Mouse (Mus musculus): ENCODE results near the gene Kcp. TPM values are rescaled to one million over a fixed set of nuclear protein-coding genes. Genes with fewer than 3 reads are reported as not detected.

Kcp gene
- total RNA-seq, 1 experiment from 2014 or later: not detected

GRCm38 (mm10) chr6:29526281-29527251, 18.8 kb upstream of the Kcp start, which contains the start of gene Irf5:
Irf5 (plus strand) TSS chr6:29526625.
- no peak for ATAC-seq (replicated peaks in 1 of 2; ENCODE audit: insufficient read depth in 1 of 2, low FRiP score in 2 of 2, low TSS enrichment in 1 of 2, low read depth in 1 of 2, poor library complexity in 2 of 2, severe bottlenecking in 2 of 2)

- ATAC-seq (replicated peaks in 1 of 2; ENCODE audit: insufficient read depth in 1 of 2, low FRiP score in 2 of 2, low TSS enrichment in 1 of 2, low read depth in 1 of 2, poor library complexity in 2 of 2, severe bottlenecking in 2 of 2): no peak
These were observed 17.5 kb upstream of the Kcp start for GRCm38 (mm10) chr6:29525256-29525655.

GRCm38 (mm10) chr6:29524034-29524489, 16.3 kb upstream of the Kcp start:
- ATAC-seq (replicated peaks in 1 of 2; ENCODE audit: insufficient read depth in 1 of 2, low FRiP score in 2 of 2, low TSS enrichment in 1 of 2, low read depth in 1 of 2, poor library complexity in 2 of 2, severe bottlenecking in 2 of 2): peak; percentile 40 to 46; a peak in 3 of 4 replicates

- ATAC-seq (replicated peaks in 1 of 2; ENCODE audit: insufficient read depth in 1 of 2, low FRiP score in 2 of 2, low TSS enrichment in 1 of 2, low read depth in 1 of 2, poor library complexity in 2 of 2, severe bottlenecking in 2 of 2): no peak
These were observed 15.7 kb upstream of the Kcp start for GRCm38 (mm10) chr6:29523301-29524033.

- no peak for ATAC-seq (replicated peaks in 1 of 2; ENCODE audit: insufficient read depth in 1 of 2, low FRiP score in 2 of 2, low TSS enrichment in 1 of 2, low read depth in 1 of 2, poor library complexity in 2 of 2, severe bottlenecking in 2 of 2)
These were observed 15.0 kb upstream of the Kcp start for GRCm38 (mm10) chr6:29522626-29523300.

- ATAC-seq (replicated peaks in 1 of 2; ENCODE audit: insufficient read depth in 1 of 2, low FRiP score in 2 of 2, low TSS enrichment in 1 of 2, low read depth in 1 of 2, poor library complexity in 2 of 2, severe bottlenecking in 2 of 2): peak; percentile 86 to 87
These were observed 9.4 kb upstream of the Kcp start for GRCm38 (mm10) chr6:29517139-29517538.

- peak; percentile 63 to 80 for ATAC-seq (replicated peaks in 1 of 2; ENCODE audit: insufficient read depth in 1 of 2, low FRiP score in 2 of 2, low TSS enrichment in 1 of 2, low read depth in 1 of 2, poor library complexity in 2 of 2, severe bottlenecking in 2 of 2)
These were observed 5.5 kb upstream of the Kcp start for GRCm38 (mm10) chr6:29513284-29513683.

- no peak for ATAC-seq (replicated peaks in 1 of 2; ENCODE audit: insufficient read depth in 1 of 2, low FRiP score in 2 of 2, low TSS enrichment in 1 of 2, low read depth in 1 of 2, poor library complexity in 2 of 2, severe bottlenecking in 2 of 2)
These were observed 1.3 kb upstream of the Kcp start for GRCm38 (mm10) chr6:29509086-29509485.

GRCm38 (mm10) chr6:29506834-29507233, 918 bp downstream of the Kcp start:
- ATAC-seq (replicated peaks in 1 of 2; ENCODE audit: insufficient read depth in 1 of 2, low FRiP score in 2 of 2, low TSS enrichment in 1 of 2, low read depth in 1 of 2, poor library complexity in 2 of 2, severe bottlenecking in 2 of 2): no peak

- no peak for ATAC-seq (replicated peaks in 1 of 2; ENCODE audit: insufficient read depth in 1 of 2, low FRiP score in 2 of 2, low TSS enrichment in 1 of 2, low read depth in 1 of 2, poor library complexity in 2 of 2, severe bottlenecking in 2 of 2)
These were observed 2.3 kb downstream of the Kcp start for GRCm38 (mm10) chr6:29505493-29505892.

- ATAC-seq (replicated peaks in 1 of 2; ENCODE audit: insufficient read depth in 1 of 2, low FRiP score in 2 of 2, low TSS enrichment in 1 of 2, low read depth in 1 of 2, poor library complexity in 2 of 2, severe bottlenecking in 2 of 2): 0 out of 4 replicates have a peak, but pooled peaks of 1 of the 2 experiments have one; percentile 32
These were observed 6.2 kb downstream of the Kcp start for GRCm38 (mm10) chr6:29501599-29501998.

- no peak for ATAC-seq (replicated peaks in 1 of 2; ENCODE audit: insufficient read depth in 1 of 2, low FRiP score in 2 of 2, low TSS enrichment in 1 of 2, low read depth in 1 of 2, poor library complexity in 2 of 2, severe bottlenecking in 2 of 2)
These were observed 6.9 kb downstream of the Kcp start for GRCm38 (mm10) chr6:29500810-29501209.

GRCm38 (mm10) chr6:29500177-29500576, 7.6 kb downstream of the Kcp start:
- ATAC-seq (replicated peaks in 1 of 2; ENCODE audit: insufficient read depth in 1 of 2, low FRiP score in 2 of 2, low TSS enrichment in 1 of 2, low read depth in 1 of 2, poor library complexity in 2 of 2, severe bottlenecking in 2 of 2): no peak

- no peak for ATAC-seq (replicated peaks in 1 of 2; ENCODE audit: insufficient read depth in 1 of 2, low FRiP score in 2 of 2, low TSS enrichment in 1 of 2, low read depth in 1 of 2, poor library complexity in 2 of 2, severe bottlenecking in 2 of 2)
These were observed 10.0 kb downstream of the Kcp start for GRCm38 (mm10) chr6:29497791-29498190.

- no peak for ATAC-seq (replicated peaks in 1 of 2; ENCODE audit: insufficient read depth in 1 of 2, low FRiP score in 2 of 2, low TSS enrichment in 1 of 2, low read depth in 1 of 2, poor library complexity in 2 of 2, severe bottlenecking in 2 of 2)
These were observed 11.5 kb downstream of the Kcp start for GRCm38 (mm10) chr6:29496270-29496669.

- ATAC-seq (replicated peaks in 1 of 2; ENCODE audit: insufficient read depth in 1 of 2, low FRiP score in 2 of 2, low TSS enrichment in 1 of 2, low read depth in 1 of 2, poor library complexity in 2 of 2, severe bottlenecking in 2 of 2): no peak
These were observed 13.7 kb downstream of the Kcp start for GRCm38 (mm10) chr6:29494101-29494500.

GRCm38 (mm10) chr6:29485951-29486350, 21.8 kb downstream of the Kcp start:
- ATAC-seq (replicated peaks in 1 of 2; ENCODE audit: insufficient read depth in 1 of 2, low FRiP score in 2 of 2, low TSS enrichment in 1 of 2, low read depth in 1 of 2, poor library complexity in 2 of 2, severe bottlenecking in 2 of 2): no peak

Measured in hematopoietic stem cell, adult 5-6 weeks (primary cell).